Mouse (Mus musculus) hindbrain, postnatal 0 days (tissue): Measurements from ENCODE around the gene Dact1. TPM values are rescaled to one million over a fixed set of nuclear protein-coding genes. Genes with fewer than 3 reads are reported as not detected.

Experiments
- ATAC-seq: fragments of 200-750 bp; cut with Nextera tagmentation; 2 replicates; pipeline ENCODE4 v1.8.0; 2017; ENCODE audit warnings: mild to moderate bottlenecking, moderate TSS enrichment, moderate library complexity
- DNase-seq: peaks from one replicate; pipeline ENCODE4 v3.0.0-alpha.2; 2015; ENCODE audit warnings: low spot score
- H3K27ac ChIP-seq: fragments of 300-500 bp; sonication (generic); 2 replicates; pipeline ENCODE4 v1.5.1; 2014; ENCODE audit warnings: mild to moderate bottlenecking
- H3K27me3 ChIP-seq: fragments of 300-500 bp; sonication (generic); 2 replicates; pipeline ENCODE4 v1.6.1; 2014; ENCODE audit warnings: low read length, mixed read lengths; ENCODE audit not compliant: insufficient read depth
- H3K36me3 ChIP-seq: fragments of 300-500 bp; sonication (generic); 2 replicates; pipeline ENCODE4 v1.6.1; 2014; ENCODE audit warnings: low read length, mixed read lengths; ENCODE audit not compliant: insufficient read depth
- H3K4me1 ChIP-seq: fragments of 300-500 bp; sonication (generic); 2 replicates; pipeline ENCODE4 v1.6.1; 2014; ENCODE audit warnings: antibody characterized with exemption, low read length, mixed read lengths; ENCODE audit not compliant: insufficient read depth
- H3K4me2 ChIP-seq: fragments of 300-500 bp; sonication (generic); 2 replicates; pipeline ENCODE4 v1.6.1; 2014; ENCODE audit warnings: low read depth, mild to moderate bottlenecking, low read length, moderate library complexity, mixed read lengths
- H3K4me3 ChIP-seq: fragments of 300-500 bp; sonication (generic); 2 replicates; pipeline ENCODE4 v1.5.1; 2014; ENCODE audit warnings: low read length
- H3K9ac ChIP-seq: fragments of 300-500 bp; sonication (generic); replicated peaks from 2 replicates; pipeline ENCODE4 v1.6.1; 2014; ENCODE audit warnings: mild to moderate bottlenecking, low read length, moderate library complexity, mixed read lengths
- H3K9me3 ChIP-seq: fragments of 300-500 bp; sonication (generic); 2 replicates; pipeline ENCODE4 v1.6.1; 2016; ENCODE audit warnings: low read length, mixed read lengths
- CTCF ChIP-seq: IDR thresholded peaks from 2 replicates; pipeline ENCODE4 v1.5.1; 2016; ENCODE audit warnings: antibody characterized with exemption, control low read depth, low read depth
- WGBS: fragments of 180-500 bp; shearing (Covaris S2); extraction: QIAGEN DNeasy Blood & Tissue Kit; methylation state at CpG from one replicate; pipeline ENCODE4 v1.1.7; 2014; 5-methylcytosine and 5-hydroxymethylcytosine counted together
- polyA plus RNA-seq: library from polyadenylated mRNA; unstranded; fragments of >200 nt; fragmentation: Nextera tagmentation; extraction: Ambion mirVana; gene quantifications from 2 replicates; pipeline ENCODE4 v1.2.1, GENCODE M21; 2015
- total RNA-seq: library from RNA; depleted of rRNA; stranded (reverse); fragments of >200 nt; gene quantifications from 2 replicates; pipeline ENCODE4 v1.2.3, GENCODE M21; 2014

The Dact1 gene
- total and polyA plus RNA-seq, 2 experiments from 2014 or later, result 12.7 to 40.8 TPM

- Histone ChIP-seq H3K4me3 (no peak overlapping the region), H3K9me3 (no peaks in the 10 kb centered on the region), H3K9ac (0 out of 2 replicates have a peak overlapping the region, but pooled peaks have one; percentile 5), H3K27me3 (no peaks in the 10 kb centered on the region), H3K4me2 (no peak overlapping the region), H3K4me1 (0 out of 2 replicates have a peak, but pooled peaks cover 8% of the 10 kb centered on the region), H3K36me3 (no peaks in the 10 kb centered on the region), H3K27ac (peak overlapping the region; percentile 26; the same call in 1 of the 2 replicates)
- peak; percentile 42 for DNase-seq
- ATAC-seq, result no peak
- no peak for TF ChIP-seq CTCF
- WGBS, result 33% methylated on average over 12 of the region's 12 CpGs
Observed at GRCm38 (mm10) chr12:71279521-71280262, 30.0 kb upstream of the Dact1 start.

GRCm38 (mm10) chr12:71281201-71281768, 28.4 kb upstream of the Dact1 start:
- 83% methylated on average over 12 of the region's 12 CpGs for WGBS
- H3K4me3 ChIP-seq, result no peak overlapping the region
- no peak overlapping the region for H3K4me2 ChIP-seq
- no peak for TF ChIP-seq CTCF
- no peak for ATAC-seq
- H3K27ac ChIP-seq, result no peak overlapping the region
- no peaks in the 10 kb centered on the region for H3K27me3 ChIP-seq
- no peaks in the 10 kb centered on the region for H3K9me3 ChIP-seq
- no peaks in the 10 kb centered on the region for H3K36me3 ChIP-seq
- no peak for DNase-seq
- no peak overlapping the region for H3K9ac ChIP-seq
- H3K4me1 ChIP-seq, result 0 out of 2 replicates have a peak, but pooled peaks cover 8% of the 10 kb centered on the region

DNA sequence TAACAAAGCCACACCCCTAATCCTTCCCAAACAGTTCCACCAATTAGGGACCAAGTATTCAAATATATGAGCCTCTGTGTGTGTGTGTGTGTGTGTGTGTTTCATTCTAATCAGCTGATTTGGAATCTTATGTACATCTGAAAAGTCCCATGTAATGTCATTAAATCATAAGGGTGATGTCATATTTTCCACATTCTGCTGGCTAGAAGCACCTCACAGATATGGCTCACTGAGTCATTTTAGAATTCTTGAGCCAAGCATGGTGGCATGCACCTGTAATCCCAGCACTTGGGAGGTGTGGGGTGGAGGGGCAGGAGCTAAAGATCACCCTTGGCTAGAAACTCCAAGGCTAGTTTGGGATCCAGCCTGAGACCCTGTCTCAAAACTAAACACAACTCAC, 24.3 kb upstream of the Dact1 start:
- Histone ChIP-seq H3K36me3 (no peaks in the 10 kb centered on the region), H3K27ac (no peak overlapping the region), H3K4me1 (0 out of 2 replicates have a peak, but pooled peaks cover 5% of the 10 kb centered on the region), H3K9me3 (no peaks in the 10 kb centered on the region), H3K4me2 (no peak overlapping the region), H3K9ac (no peak overlapping the region), H3K4me3 (no peak overlapping the region), H3K27me3 (no peaks in the 10 kb centered on the region)
- DNase-seq (no peak), ATAC-seq (no peak)
- no peak for TF ChIP-seq CTCF

DNA sequence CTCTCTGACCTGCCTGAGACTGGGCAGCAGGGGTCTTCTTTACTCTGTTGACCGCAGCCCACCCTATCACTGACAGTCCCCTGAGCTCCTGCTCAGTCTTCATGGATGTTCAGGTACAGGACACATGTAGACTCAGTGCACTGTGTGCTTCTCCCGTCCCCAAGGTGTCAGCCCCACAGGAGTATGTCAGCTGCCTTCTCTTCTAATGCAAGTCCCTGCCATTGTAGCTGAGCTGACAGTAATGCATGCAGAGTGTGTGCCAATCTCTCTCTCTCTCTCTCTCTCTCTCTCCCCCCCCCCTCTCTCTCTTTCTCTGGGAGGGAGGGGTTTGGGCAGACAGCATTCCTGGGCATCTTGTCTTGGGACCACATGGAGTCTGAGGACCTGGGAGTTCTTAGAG, 19.2 kb upstream of the Dact1 start:
- Histone ChIP-seq H3K27me3 (no peaks in the 10 kb centered on the region), H3K36me3 (no peaks in the 10 kb centered on the region), H3K4me3 (no peak overlapping the region), H3K4me2 (no peak overlapping the region), H3K4me1 (0 out of 2 replicates have a peak, but pooled peaks cover 6% of the 10 kb centered on the region), H3K9me3 (no peaks in the 10 kb centered on the region), H3K9ac (no peak overlapping the region), H3K27ac (no peak overlapping the region)
- WGBS, result 38% methylated on average over 2 of the region's 2 CpGs
- no peak for DNase-seq
- no peak for TF ChIP-seq CTCF
- no peak for ATAC-seq

DNA sequence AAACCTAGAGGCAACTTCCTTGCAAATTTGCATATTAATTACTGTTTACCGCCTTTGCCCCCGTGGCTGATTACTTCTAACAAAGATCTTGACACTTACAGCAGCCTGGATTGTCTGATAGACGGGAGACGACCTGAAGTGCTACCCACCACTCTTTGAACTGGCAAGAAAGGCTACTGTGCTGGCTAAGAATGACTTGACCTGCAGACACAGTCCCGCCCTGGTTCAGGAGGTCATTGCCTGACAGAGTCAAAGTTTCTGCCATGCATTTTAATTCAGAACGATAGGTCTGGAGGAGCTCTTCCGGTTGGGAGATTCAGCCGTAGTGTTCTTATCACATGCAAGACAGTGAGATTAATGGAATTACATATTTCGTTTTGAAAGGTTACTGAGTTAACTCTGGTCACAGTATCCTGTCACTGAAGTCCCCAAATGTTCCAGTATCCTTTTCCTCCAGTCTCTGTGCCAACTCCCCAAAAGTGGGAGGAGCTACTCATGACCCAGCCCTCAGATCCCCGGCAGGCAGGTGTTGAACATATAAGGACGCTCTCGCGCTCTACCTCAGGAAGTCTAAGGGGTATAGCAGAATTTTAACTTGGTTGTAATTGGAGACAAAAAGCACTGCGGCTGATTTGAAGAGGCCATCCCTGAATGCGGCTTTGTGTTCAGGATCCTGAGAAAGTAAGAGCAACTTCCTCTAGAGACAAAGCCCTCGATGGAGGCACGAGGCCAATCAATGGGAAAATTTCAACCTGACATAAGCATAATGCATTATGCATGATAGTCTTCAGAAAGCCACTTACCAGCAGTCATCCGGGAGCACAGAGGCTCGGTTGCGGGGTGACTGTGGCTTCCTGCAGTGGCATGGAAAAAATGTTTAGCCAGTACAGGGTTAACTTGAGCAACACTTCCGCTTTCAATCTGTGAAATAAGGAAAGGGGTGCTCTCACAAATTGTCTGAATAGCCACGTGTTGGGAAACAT, 15.4 kb upstream of the Dact1 start:
- Histone ChIP-seq H3K36me3 (no peaks in the 10 kb centered on the region), H3K4me2 (peak overlapping the region; percentile 55), H3K27ac (no peak overlapping the region), H3K4me3 (peak overlapping the region; percentile 17), H3K9ac (peak overlapping the region; percentile 40), H3K4me1 (0 out of 2 replicates have a peak, but pooled peaks cover 6% of the 10 kb centered on the region), H3K9me3 (no peaks in the 10 kb centered on the region), H3K27me3 (no peaks in the 10 kb centered on the region)
- peak; percentile 15 for DNase-seq
- WGBS, result 10% methylated on average over 22 of the region's 22 CpGs
- TF ChIP-seq CTCF, result no peak
- ATAC-seq, result peak; percentile 56; the same call in 1 of the 2 replicates

- no peak for DNase-seq
- H3K9ac ChIP-seq, result no peak overlapping the region
- WGBS, result 50% methylated on average over 8 of the region's 8 CpGs
- no peaks in the 10 kb centered on the region for H3K9me3 ChIP-seq
- ATAC-seq, result no peak
- TF ChIP-seq CTCF, result no peak
- no peaks in the 10 kb centered on the region for H3K27me3 ChIP-seq
- H3K4me3 ChIP-seq, result no peak overlapping the region
- no peaks in the 10 kb centered on the region for H3K36me3 ChIP-seq
- H3K27ac ChIP-seq, result no peak overlapping the region
- H3K4me1 ChIP-seq, result no peaks in the 10 kb centered on the region
- H3K4me2 ChIP-seq, result no peak overlapping the region
Observed at GRCm38 (mm10) chr12:71296849-71297535, 12.7 kb upstream of the Dact1 start.
